Mouse (Mus musculus): Measurements from ENCODE around the gene Elovl5. TPM values are rescaled to one million over a fixed set of nuclear protein-coding genes. Genes with fewer than 3 reads are reported as not detected.
"Not testable (repeated sequence)": the region's sequence is repeated elsewhere in the genome, so short reads cannot be mapped to it uniquely, and the experiment has no call there.

Gene Elovl5
- polyA plus RNA-seq, 1 experiment from 2014 or later = 61.6 TPM

DNA sequence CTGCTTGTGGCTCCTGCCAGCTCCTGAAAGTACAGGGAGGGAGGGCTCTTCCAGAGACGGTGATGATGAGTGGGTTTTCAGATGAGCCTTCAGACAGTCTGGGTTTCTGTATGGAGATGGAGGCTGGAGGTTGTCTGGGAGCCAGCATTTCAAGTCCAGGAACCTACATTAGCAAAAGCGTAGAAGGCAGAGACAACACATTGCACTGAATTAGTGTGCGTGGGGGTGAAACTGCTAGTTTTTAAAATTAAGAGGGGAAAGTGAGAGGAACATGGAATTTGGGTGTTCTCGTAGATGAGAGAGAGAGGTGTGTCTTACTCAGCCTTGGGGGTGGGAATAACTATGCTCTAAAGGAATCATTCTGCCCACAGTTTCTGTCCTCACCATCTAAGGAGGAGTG lies 74.5 kb downstream of the Elovl5 start:
- H3K4me3 ChIP-seq = no peak overlapping the region
- H3K36me3 ChIP-seq (ENCODE audit: poor library complexity, severe bottlenecking) = no peaks in the 10 kb centered on the region
- no peak for ATAC-seq
- H3K9me3 ChIP-seq (replicated peaks) = no peaks in the 10 kb centered on the region
- no peak overlapping the region for H3K9ac ChIP-seq
- H3K27me3 ChIP-seq = no peaks in the 10 kb centered on the region
- H3K27ac ChIP-seq = no peak overlapping the region
- WGBS = 97% methylated on average over 4 of the region's 4 CpGs
- 0 out of 2 replicates have a peak, but pooled peaks cover 1% of the 10 kb centered on the region for H3K4me1 ChIP-seq
- no peak overlapping the region for H3K4me2 ChIP-seq

- no peaks in the 10 kb centered on the region for H3K27me3 ChIP-seq
- no peak overlapping the region for H3K9ac ChIP-seq
- no peak overlapping the region for H3K27ac ChIP-seq
- ATAC-seq = no peak
- H3K9me3 ChIP-seq (replicated peaks) = no peaks in the 10 kb centered on the region
- H3K4me1 ChIP-seq = no peaks in the 10 kb centered on the region
- H3K36me3 ChIP-seq (ENCODE audit: poor library complexity, severe bottlenecking) = no peaks in the 10 kb centered on the region
- 91% methylated on average over 6 of the region's 6 CpGs for WGBS
- no peak overlapping the region for H3K4me2 ChIP-seq
- H3K4me3 ChIP-seq = no peak overlapping the region
These were observed 75.1 kb downstream of the Elovl5 start for GRCm38 (mm10) chr9:77992276-77992675.

- WGBS = 77% methylated on average over 1 of the region's 1 CpGs
- H3K27me3 ChIP-seq = no peaks in the 10 kb centered on the region
- H3K4me3 ChIP-seq = no peak overlapping the region
- H3K4me1 ChIP-seq = no peaks in the 10 kb centered on the region
- no peaks in the 10 kb centered on the region for H3K36me3 ChIP-seq (ENCODE audit: poor library complexity, severe bottlenecking)
- no peak overlapping the region for H3K9ac ChIP-seq
- H3K9me3 ChIP-seq (replicated peaks) = no peaks in the 10 kb centered on the region
- ATAC-seq = no peak
- H3K27ac ChIP-seq = no peak overlapping the region
- H3K4me2 ChIP-seq = no peak overlapping the region
These were observed 75.9 kb downstream of the Elovl5 start for GRCm38 (mm10) chr9:77993101-77993500.

- H3K4me3 ChIP-seq; H3K36me3 ChIP-seq (ENCODE audit: poor library complexity, severe bottlenecking); H3K27ac ChIP-seq; H3K9me3 ChIP-seq (replicated peaks); H3K4me1 ChIP-seq; ATAC-seq; H3K9ac ChIP-seq; H3K27me3 ChIP-seq; H3K4me2 ChIP-seq: not testable (repeated sequence)
- WGBS = 95% methylated on average over 2 of the region's 2 CpGs
These were observed 76.5 kb downstream of the Elovl5 start for GRCm38 (mm10) chr9:77993538-77994255.

- no peak overlapping the region for H3K4me2 ChIP-seq
- no peaks in the 10 kb centered on the region for H3K27me3 ChIP-seq
- no peak overlapping the region for H3K4me3 ChIP-seq
- H3K27ac ChIP-seq = no peak overlapping the region
- no peaks in the 10 kb centered on the region for H3K4me1 ChIP-seq
- no peak overlapping the region for H3K9ac ChIP-seq
- H3K9me3 ChIP-seq (replicated peaks) = no peaks in the 10 kb centered on the region
- WGBS = 80% methylated on average over 9 of the region's 9 CpGs
- no peak for ATAC-seq
- no peaks in the 10 kb centered on the region for H3K36me3 ChIP-seq (ENCODE audit: poor library complexity, severe bottlenecking)
These were observed 78.1 kb downstream of the Elovl5 start for GRCm38 (mm10) chr9:77995235-77995634.

- WGBS = 89% methylated on average over 7 of the region's 7 CpGs
- Histone ChIP-seq H3K36me3 (ENCODE audit: poor library complexity, severe bottlenecking) (no peaks in the 10 kb centered on the region), H3K9me3 (replicated peaks) (no peaks in the 10 kb centered on the region), H3K9ac (no peak overlapping the region), H3K4me1 (no peaks in the 10 kb centered on the region), H3K27me3 (no peaks in the 10 kb centered on the region), H3K27ac (no peak overlapping the region), H3K4me2 (no peak overlapping the region), H3K4me3 (no peak overlapping the region)
- ATAC-seq = no peak
These were observed 83.7 kb downstream of the Elovl5 start for GRCm38 (mm10) chr9:78000586-78001500.

GRCm38 (mm10) chr9:78003278-78003677 lies 86.1 kb downstream of the Elovl5 start:
- Histone ChIP-seq H3K27ac (no peak overlapping the region), H3K4me1 (no peaks in the 10 kb centered on the region), H3K9me3 (replicated peaks) (no peaks in the 10 kb centered on the region), H3K36me3 (ENCODE audit: poor library complexity, severe bottlenecking) (no peaks in the 10 kb centered on the region), H3K27me3 (no peaks in the 10 kb centered on the region), H3K9ac (no peak overlapping the region), H3K4me3 (no peak overlapping the region), H3K4me2 (no peak overlapping the region)
- ATAC-seq = no peak
- WGBS = 81% methylated on average over 2 of the region's 2 CpGs

DNA sequence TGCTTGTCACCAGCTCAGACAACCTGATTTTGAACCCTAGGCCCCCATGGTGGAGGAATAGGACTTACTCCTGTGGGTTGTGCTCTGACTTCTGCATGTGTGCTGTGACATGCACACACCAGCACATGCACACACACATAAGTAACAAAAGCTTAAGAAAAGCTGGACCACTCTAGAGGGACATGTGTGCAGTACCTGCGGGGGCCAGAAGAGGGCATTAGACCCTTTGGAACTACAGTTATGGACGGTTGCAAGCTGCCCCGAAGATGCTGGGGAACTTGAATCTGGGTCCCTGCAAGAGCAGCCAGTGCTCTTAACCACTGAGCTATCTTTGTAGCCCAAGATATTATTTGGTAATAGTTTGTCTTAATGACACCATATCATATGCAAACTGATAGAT lies 88.3 kb downstream of the Elovl5 start:
- Histone ChIP-seq H3K27ac (no peak overlapping the region), H3K9ac (no peak overlapping the region), H3K4me2 (no peak overlapping the region), H3K27me3 (no peaks in the 10 kb centered on the region), H3K36me3 (ENCODE audit: poor library complexity, severe bottlenecking) (no peaks in the 10 kb centered on the region), H3K9me3 (replicated peaks) (no peaks in the 10 kb centered on the region), H3K4me3 (no peak overlapping the region), H3K4me1 (no peaks in the 10 kb centered on the region)
- WGBS = 60% methylated on average over 3 of the region's 3 CpGs
- no peak for ATAC-seq

- 58% methylated on average over 19 of the region's 19 CpGs for WGBS
- ATAC-seq = peak; percentile 88
- no peak overlapping the region for H3K4me3 ChIP-seq
- H3K4me1 ChIP-seq = no peaks in the 10 kb centered on the region
- no peak overlapping the region for H3K27ac ChIP-seq
- no peaks in the 10 kb centered on the region for H3K9me3 ChIP-seq (replicated peaks)
- no peak overlapping the region for H3K9ac ChIP-seq
- H3K27me3 ChIP-seq = no peaks in the 10 kb centered on the region
- H3K36me3 ChIP-seq (ENCODE audit: poor library complexity, severe bottlenecking) = no peaks in the 10 kb centered on the region
- H3K4me2 ChIP-seq = no peak overlapping the region
These were observed 89.2 kb downstream of the Elovl5 start for GRCm38 (mm10) chr9:78006209-78007001.

GRCm38 (mm10) chr9:78009382-78009781 lies 92.2 kb downstream of the Elovl5 start:
- no peak overlapping the region for H3K4me2 ChIP-seq
- no peak overlapping the region for H3K4me3 ChIP-seq
- H3K4me1 ChIP-seq = no peaks in the 10 kb centered on the region
- H3K27me3 ChIP-seq = no peaks in the 10 kb centered on the region
- 90% methylated on average over 7 of the region's 7 CpGs for WGBS
- H3K27ac ChIP-seq = no peak overlapping the region
- no peak overlapping the region for H3K9ac ChIP-seq
- no peak for ATAC-seq
- no peaks in the 10 kb centered on the region for H3K36me3 ChIP-seq (ENCODE audit: poor library complexity, severe bottlenecking)
- no peaks in the 10 kb centered on the region for H3K9me3 ChIP-seq (replicated peaks)

GRCm38 (mm10) chr9:78010187-78010586 lies 93.0 kb downstream of the Elovl5 start:
- WGBS = 94% methylated on average over 5 of the region's 5 CpGs
- no peaks in the 10 kb centered on the region for H3K27me3 ChIP-seq
- ATAC-seq = no peak

GRCm38 (mm10) chr9:78010707-78011106 lies 93.5 kb downstream of the Elovl5 start:
- ATAC-seq = no peak
- H3K27me3 ChIP-seq = no peaks in the 10 kb centered on the region
- WGBS = 90% methylated on average over 10 of the region's 10 CpGs
- no peak overlapping the region for H3K4me2 ChIP-seq
- H3K36me3 ChIP-seq (ENCODE audit: poor library complexity, severe bottlenecking) = no peaks in the 10 kb centered on the region
- H3K27ac ChIP-seq = no peak overlapping the region
- H3K9me3 ChIP-seq (replicated peaks) = no peaks in the 10 kb centered on the region
- H3K9ac ChIP-seq = no peak overlapping the region
- no peaks in the 10 kb centered on the region for H3K4me1 ChIP-seq
- no peak overlapping the region for H3K4me3 ChIP-seq

More at GRCm38 (mm10) chr9:78010187-78010586, 93.0 kb downstream of the Elovl5 start:
- Histone ChIP-seq H3K27ac (no peak overlapping the region), H3K9ac (no peak overlapping the region), H3K4me1 (no peaks in the 10 kb centered on the region), H3K4me3 (no peak overlapping the region), H3K36me3 (ENCODE audit: poor library complexity, severe bottlenecking) (no peaks in the 10 kb centered on the region), H3K9me3 (replicated peaks) (no peaks in the 10 kb centered on the region), H3K4me2 (no peak overlapping the region)

All from forebrain, embryonic 13.5 days (tissue).